Mouse (Mus musculus) urinary bladder, postnatal 36 days (tissue): Measurements from ENCODE around the gene Dnaic2.

Experiments
- DNase-seq, 2 experiments: peaks; one replicate each; pipeline ENCODE4 v3.0.0; 2022; ENCODE audit warnings: low spot score in 2 of 2, mixed read lengths in 1 of 2

Dnaic2 gene

GRCm38 (mm10) chr11:114747564-114748138, 20.4 kb downstream of the Dnaic2 start:
- no peak for DNase-seq

- DNase-seq = peak; percentile 16 to 64
These were observed 37.9 kb downstream of the Dnaic2 start, which contains the start of gene Kif19a for GRCm38 (mm10) chr11:114764820-114765818. Gene Kif19a (plus strand): TSS chr11:114765388.

GRCm38 (mm10) chr11:114769911-114770310, 42.7 kb downstream of the Dnaic2 start:
- DNase-seq = no peak

GRCm38 (mm10) chr11:114771896-114772295, 44.7 kb downstream of the Dnaic2 start:
- DNase-seq = no peak

- DNase-seq = no peak
These were observed 52.9 kb downstream of the Dnaic2 start for GRCm38 (mm10) chr11:114780076-114780475.

- DNase-seq = no peak
These were observed 58.7 kb downstream of the Dnaic2 start for GRCm38 (mm10) chr11:114785892-114786291.

- DNase-seq = no peak
These were observed 59.1 kb downstream of the Dnaic2 start for GRCm38 (mm10) chr11:114786326-114786725.

GRCm38 (mm10) chr11:114787611-114788010, 60.4 kb downstream of the Dnaic2 start:
- DNase-seq = no peak

GRCm38 (mm10) chr11:114789061-114789714, 62.0 kb downstream of the Dnaic2 start:
- peak; percentile 64 to 72 for DNase-seq

- DNase-seq = no peak
These were observed 62.5 kb downstream of the Dnaic2 start for GRCm38 (mm10) chr11:114789716-114790115.

- no peak for DNase-seq
These were observed 63.0 kb downstream of the Dnaic2 start for GRCm38 (mm10) chr11:114790171-114790570.

GRCm38 (mm10) chr11:114790841-114791240, 63.6 kb downstream of the Dnaic2 start:
- no peak for DNase-seq

- no peak for DNase-seq
These were observed 64.2 kb downstream of the Dnaic2 start for GRCm38 (mm10) chr11:114791351-114791889.

GRCm38 (mm10) chr11:114791891-114792411, 64.7 kb downstream of the Dnaic2 start:
- no peak for DNase-seq

- no peak for DNase-seq
These were observed 65.8 kb downstream of the Dnaic2 start for GRCm38 (mm10) chr11:114792931-114793494.

- DNase-seq = no peak
These were observed 66.8 kb downstream of the Dnaic2 start for GRCm38 (mm10) chr11:114793868-114794545.

GRCm38 (mm10) chr11:114794691-114795090, 67.5 kb downstream of the Dnaic2 start:
- no peak for DNase-seq

GRCm38 (mm10) chr11:114795231-114795746, 68.1 kb downstream of the Dnaic2 start:
- DNase-seq = peak in 1 of 2 experiments; percentile 31

GRCm38 (mm10) chr11:114795848-114796322, 68.7 kb downstream of the Dnaic2 start, which contains the start of gene Btbd17:
Gene Btbd17 (minus strand): TSS chr11:114795945.
- DNase-seq = no peak

GRCm38 (mm10) chr11:114797176-114797575, 70.0 kb downstream of the Dnaic2 start:
- no peak for DNase-seq
